Mouse (Mus musculus) forebrain, embryonic 14.5 days (tissue): ENCODE measurements around the gene Eps15l1. TPM values are rescaled to one million over a fixed set of nuclear protein-coding genes. Genes with fewer than 3 reads are reported as not detected.

Experiments used
- ATAC-seq: fragments of 200-750 bp; cut with Nextera tagmentation; 2 replicates; pipeline ENCODE4 v1.8.0; 2017; ENCODE audit warnings: mild to moderate bottlenecking, moderate library complexity
- DNase-seq: peaks from one replicate; pipeline ENCODE4 v3.0.0-alpha.2; 2015; ENCODE audit warnings: low spot score
- H3K27ac ChIP-seq: fragments of 300-500 bp; sonication (generic); 2 replicates; pipeline ENCODE4 v1.5.1; 2014; ENCODE audit warnings: low read depth, mild to moderate bottlenecking, control low read depth, low read length, moderate library complexity
- H3K27me3 ChIP-seq: fragments of 300-500 bp; sonication (generic); replicated peaks from 2 replicates; pipeline ENCODE4 v1.6.1; 2014; ENCODE audit warnings: low read length, control low read depth, mixed read lengths; ENCODE audit not compliant: control insufficient read depth, insufficient read depth
- H3K36me3 ChIP-seq: fragments of 300-500 bp; sonication (generic); 2 replicates; pipeline ENCODE4 v1.6.1; 2014; ENCODE audit warnings: low read length, control low read depth; ENCODE audit not compliant: control insufficient read depth, insufficient read depth
- H3K4me1 ChIP-seq: fragments of 300-500 bp; sonication (generic); 2 replicates; pipeline ENCODE4 v1.6.1; 2014; ENCODE audit warnings: antibody characterized with exemption, low read length, control low read depth; ENCODE audit not compliant: control insufficient read depth, insufficient read depth
- H3K4me2 ChIP-seq: fragments of 300-500 bp; sonication (generic); 2 replicates; pipeline ENCODE4 v1.6.1; 2014; ENCODE audit warnings: mild to moderate bottlenecking, control low read depth, low read length
- H3K4me3 ChIP-seq: fragments of 300-500 bp; sonication (generic); 2 replicates; pipeline ENCODE4 v1.5.1; 2014; ENCODE audit warnings: low read depth, low read length, control low read depth
- H3K9ac ChIP-seq: fragments of 300-500 bp; sonication (generic); 2 replicates; pipeline ENCODE4 v1.6.1; 2014; ENCODE audit warnings: mild to moderate bottlenecking, low read length, control low read depth, moderate library complexity
- H3K9me3 ChIP-seq: fragments of 300-500 bp; sonication (generic); replicated peaks from 2 replicates; pipeline ENCODE4 v1.6.1; 2016; ENCODE audit warnings: low read length, control low read depth, mixed read lengths; ENCODE audit not compliant: control insufficient read depth
- WGBS: fragments of 180-500 bp; shearing (Covaris S2); extraction: QIAGEN DNeasy Blood & Tissue Kit; methylation state at CpG from one replicate; pipeline ENCODE4 v1.1.7; 2014; 5-methylcytosine and 5-hydroxymethylcytosine counted together
- polyA plus RNA-seq: library from polyadenylated mRNA; unstranded; fragments of >200 nt; fragmentation: Nextera tagmentation; extraction: Ambion mirVana; gene quantifications from 2 replicates; pipeline ENCODE4 v1.2.1, GENCODE M21; 2014

Eps15l1 gene
- polyA plus RNA-seq, 1 experiment from 2014 or later, result 57.8 TPM

DNA sequence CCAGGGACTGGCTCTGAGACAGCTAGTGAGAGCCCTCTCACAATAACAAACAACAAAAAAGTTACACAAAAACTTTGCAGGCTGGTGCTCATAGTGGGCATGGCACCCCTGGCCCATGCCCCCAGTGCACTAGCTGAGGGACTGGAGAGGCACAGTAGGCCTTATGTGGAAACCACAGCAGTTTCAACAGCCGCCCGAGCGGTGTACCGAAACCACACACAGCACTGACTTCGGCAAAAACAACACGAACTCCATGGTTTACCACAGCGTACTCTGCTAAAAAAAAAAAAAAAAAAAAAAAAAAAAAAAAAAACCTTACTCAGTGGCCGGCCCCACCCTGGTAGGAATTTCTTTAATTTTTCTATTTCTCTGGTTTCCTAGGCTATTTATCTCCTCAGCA is 70.5 kb downstream of the Eps15l1 start:
- no peak overlapping the region for H3K4me2 ChIP-seq
- 90% methylated on average over 8 of the region's 8 CpGs for WGBS
- H3K27ac ChIP-seq, result no peak overlapping the region
- no peaks in the 10 kb centered on the region for H3K27me3 ChIP-seq
- H3K36me3 ChIP-seq, result peaks cover 69% of the 10 kb centered on the region
- DNase-seq, result no peak
- no peak overlapping the region for H3K4me3 ChIP-seq
- no peak overlapping the region for H3K9ac ChIP-seq
- no peak for ATAC-seq
- no peaks in the 10 kb centered on the region for H3K9me3 ChIP-seq
- no peaks in the 10 kb centered on the region for H3K4me1 ChIP-seq

DNA sequence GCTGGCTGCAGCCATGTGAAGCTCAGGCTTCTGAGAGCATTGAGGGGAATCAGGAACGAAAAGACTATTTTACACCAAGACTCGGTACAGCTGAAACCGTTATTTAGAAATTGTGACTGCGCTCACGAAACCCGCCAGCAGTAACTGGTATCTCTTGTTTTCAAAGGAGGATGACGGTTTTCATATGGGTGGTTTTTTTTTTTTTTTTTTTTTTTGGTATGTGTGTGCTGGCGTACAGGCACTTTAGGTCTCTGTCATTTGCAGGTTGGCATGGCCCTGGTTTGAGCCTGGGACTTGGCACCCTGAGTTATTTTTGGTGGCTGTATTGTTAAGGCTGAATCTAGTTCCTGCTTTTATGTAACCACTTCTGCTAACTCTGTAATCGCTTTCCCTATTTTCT is 71.4 kb downstream of the Eps15l1 start:
- Histone ChIP-seq H3K9me3 (no peaks in the 10 kb centered on the region), H3K36me3 (peaks cover 69% of the 10 kb centered on the region), H3K27ac (no peak overlapping the region), H3K4me2 (no peak overlapping the region), H3K4me3 (no peak overlapping the region), H3K4me1 (no peaks in the 10 kb centered on the region), H3K9ac (no peak overlapping the region), H3K27me3 (no peaks in the 10 kb centered on the region)
- DNase-seq (no peak), ATAC-seq (no peak)
- 91% methylated on average over 9 of the region's 9 CpGs for WGBS

DNA sequence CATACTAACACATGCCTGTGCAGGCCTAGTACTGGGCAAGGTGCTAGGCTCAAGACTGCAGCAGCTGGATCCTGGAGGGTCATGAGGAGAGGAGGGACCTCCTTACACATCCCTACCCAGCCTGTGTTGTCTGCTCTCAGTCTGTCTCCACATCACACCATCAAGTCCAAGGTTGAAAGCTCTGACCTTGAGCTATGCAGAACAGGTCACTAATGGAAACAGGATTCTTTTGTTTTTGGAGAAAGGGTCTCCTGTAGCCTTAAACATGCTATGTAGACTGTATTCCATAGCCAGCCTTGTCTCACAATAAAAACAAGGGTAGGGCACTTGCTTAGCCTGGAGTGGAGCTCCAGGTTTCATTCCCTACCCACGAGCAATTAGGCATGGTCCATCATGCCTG is 72.3 kb downstream of the Eps15l1 start:
- ATAC-seq, result no peak; the same call in 1 of the 2 replicates
- Histone ChIP-seq H3K27ac (no peak overlapping the region), H3K36me3 (peaks cover 67% of the 10 kb centered on the region), H3K4me1 (no peaks in the 10 kb centered on the region), H3K4me2 (no peak overlapping the region), H3K27me3 (no peaks in the 10 kb centered on the region), H3K4me3 (no peak overlapping the region), H3K9ac (no peak overlapping the region), H3K9me3 (no peaks in the 10 kb centered on the region)
- WGBS, result 66% methylated on average over 1 of the region's 1 CpGs
- DNase-seq, result no peak

DNA sequence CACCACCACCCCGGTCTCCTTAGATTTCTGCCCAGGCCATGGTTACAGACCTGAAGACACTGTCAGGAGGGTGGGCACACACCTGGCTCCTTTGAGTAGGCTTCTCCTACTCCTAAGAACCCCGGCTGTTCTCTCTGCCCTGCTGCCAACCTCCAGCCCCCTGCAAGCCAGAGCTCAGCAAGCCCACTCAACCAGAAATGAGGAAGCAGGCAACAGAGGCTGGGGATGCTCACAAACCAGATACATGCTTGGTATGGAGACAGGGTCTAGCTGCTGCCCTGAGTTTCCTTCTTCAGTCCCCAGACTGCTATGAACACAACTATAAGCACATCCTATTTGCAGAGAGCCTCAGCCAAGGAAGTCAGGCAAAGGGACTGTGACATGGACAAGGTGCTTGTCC is 73.1 kb downstream of the Eps15l1 start:
- 95% methylated on average over 2 of the region's 2 CpGs for WGBS
- Histone ChIP-seq H3K27ac (no peak overlapping the region), H3K4me2 (no peak overlapping the region), H3K27me3 (no peaks in the 10 kb centered on the region), H3K9ac (no peak overlapping the region), H3K4me1 (no peaks in the 10 kb centered on the region), H3K4me3 (no peak overlapping the region), H3K36me3 (peaks cover 67% of the 10 kb centered on the region), H3K9me3 (no peaks in the 10 kb centered on the region)
- no peak for ATAC-seq
- DNase-seq, result no peak

DNA sequence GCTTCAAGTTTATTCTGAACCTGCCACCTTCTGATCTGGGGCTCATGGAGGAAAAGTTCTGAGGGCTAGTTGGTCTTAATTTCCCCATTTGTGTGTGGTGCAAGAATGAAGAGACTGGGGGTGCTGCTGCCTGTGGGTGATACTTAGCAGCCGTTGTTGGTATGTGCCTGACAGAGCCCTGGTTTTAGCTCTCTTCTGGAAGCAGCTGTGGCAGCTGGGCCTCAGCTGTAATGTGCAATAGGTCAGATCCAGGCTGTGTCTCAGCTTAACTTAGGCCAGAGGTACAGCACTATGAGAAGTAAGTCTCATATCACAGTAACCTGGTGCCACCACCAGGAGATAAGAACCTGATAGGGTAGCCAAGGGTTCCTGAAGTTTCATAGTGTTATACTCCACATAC is 73.7 kb downstream of the Eps15l1 start:
- Histone ChIP-seq H3K4me3 (no peak overlapping the region), H3K4me1 (no peaks in the 10 kb centered on the region), H3K9ac (no peak overlapping the region), H3K4me2 (no peak overlapping the region), H3K9me3 (no peaks in the 10 kb centered on the region), H3K27me3 (no peaks in the 10 kb centered on the region), H3K27ac (no peak overlapping the region), H3K36me3 (peaks cover 66% of the 10 kb centered on the region)
- ATAC-seq (no peak), DNase-seq (no peak)
- 84% methylated on average over 1 of the region's 1 CpGs for WGBS

DNA sequence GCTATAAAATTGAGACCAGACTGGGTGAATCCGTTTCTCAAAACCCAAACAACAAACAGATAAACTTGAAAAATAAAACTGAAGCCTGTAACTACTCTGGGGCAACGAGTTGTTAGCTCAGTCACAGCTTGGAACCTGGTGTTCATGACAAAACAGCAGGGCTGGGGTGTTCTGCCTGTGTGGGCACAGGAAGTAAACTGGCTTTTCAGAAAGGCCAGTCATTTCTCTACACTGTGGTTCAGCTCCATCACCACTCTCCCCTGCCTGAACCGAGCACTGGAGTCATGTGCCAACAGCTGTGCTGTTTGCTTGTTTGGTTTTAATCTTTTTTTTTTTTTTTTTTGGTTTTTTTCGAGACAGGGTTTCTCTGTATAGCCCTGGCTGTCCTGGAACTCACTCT is 77.5 kb downstream of the Eps15l1 start:
- Histone ChIP-seq H3K9me3 (no peaks in the 10 kb centered on the region), H3K4me3 (no peak overlapping the region), H3K27ac (no peak overlapping the region), H3K4me2 (no peak overlapping the region), H3K36me3 (peaks cover 85% of the 10 kb centered on the region), H3K4me1 (no peaks in the 10 kb centered on the region), H3K9ac (no peak overlapping the region), H3K27me3 (no peaks in the 10 kb centered on the region)
- no peak for DNase-seq
- ATAC-seq, result no peak
- 74% methylated on average over 4 of the region's 4 CpGs for WGBS

DNA sequence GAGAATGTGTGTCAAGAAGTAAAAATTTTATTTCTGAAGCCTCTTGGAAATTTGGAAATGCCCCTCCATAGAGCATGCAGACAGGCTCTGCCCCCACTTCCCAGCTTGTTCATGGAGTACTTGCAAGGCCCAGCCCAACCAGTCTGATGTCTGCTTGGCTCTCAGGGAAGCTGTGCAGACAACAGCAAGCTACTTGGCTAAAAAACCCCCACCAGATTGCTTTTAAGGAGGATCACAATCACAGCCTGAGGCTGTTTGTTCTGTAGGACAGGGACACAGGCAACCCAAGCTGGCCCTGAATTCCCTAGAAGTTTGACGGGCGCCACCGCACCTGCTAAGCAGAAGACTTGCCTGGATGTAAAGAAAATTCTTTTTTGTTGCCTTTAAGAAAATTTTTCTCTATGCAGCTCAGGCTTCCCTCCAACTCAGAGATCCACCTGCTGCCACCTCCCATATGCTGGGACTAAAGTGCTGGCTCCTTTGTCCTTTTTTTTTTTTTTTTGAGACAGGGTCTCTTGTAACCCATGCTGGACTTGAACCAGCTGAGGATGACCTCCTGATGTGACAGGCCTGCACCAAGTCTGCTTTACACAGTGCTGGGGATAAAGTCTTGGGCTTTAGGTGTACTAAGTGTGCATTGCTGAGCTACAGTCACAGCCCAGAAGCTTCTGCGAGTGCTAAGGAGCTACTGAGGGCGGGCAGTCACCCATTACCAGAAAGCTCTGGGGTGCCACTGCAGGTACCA is 78.5 kb downstream of the Eps15l1 start:
- WGBS, result 92% methylated on average over 5 of the region's 5 CpGs
- Histone ChIP-seq H3K4me3 (no peak overlapping the region), H3K4me2 (no peak overlapping the region), H3K9ac (no peak overlapping the region), H3K27me3 (no peaks in the 10 kb centered on the region), H3K4me1 (no peaks in the 10 kb centered on the region), H3K36me3 (peaks cover 89% of the 10 kb centered on the region), H3K9me3 (no peaks in the 10 kb centered on the region), H3K27ac (no peak overlapping the region)
- DNase-seq (no peak), ATAC-seq (no peak)

DNA sequence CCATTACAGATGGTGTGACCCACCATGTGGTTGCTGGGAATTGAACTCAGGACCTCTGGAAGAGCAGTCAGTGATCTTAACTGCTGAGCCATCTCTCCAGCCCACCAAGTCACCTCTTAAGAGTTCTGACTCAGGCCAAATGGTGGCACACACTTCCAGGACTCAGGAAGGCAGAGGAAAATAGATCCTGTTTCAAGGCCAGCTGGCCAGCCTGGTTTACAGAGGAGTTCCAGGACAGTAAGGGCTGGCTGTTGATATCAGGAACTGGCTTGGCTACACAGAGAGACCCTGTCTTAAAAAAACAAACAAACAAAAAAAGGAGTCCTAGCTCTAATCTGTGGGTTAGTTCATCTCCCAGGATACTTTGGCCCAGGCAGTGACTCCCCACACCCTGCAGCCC is 84.2 kb downstream of the Eps15l1 start:
- Histone ChIP-seq H3K4me3 (no peak overlapping the region), H3K9ac (no peak overlapping the region), H3K36me3 (peaks cover 67% of the 10 kb centered on the region), H3K4me2 (no peak overlapping the region), H3K27me3 (no peaks in the 10 kb centered on the region), H3K9me3 (no peaks in the 10 kb centered on the region), H3K4me1 (no peaks in the 10 kb centered on the region), H3K27ac (no peak overlapping the region)
- DNase-seq (no peak), ATAC-seq (no peak)

DNA sequence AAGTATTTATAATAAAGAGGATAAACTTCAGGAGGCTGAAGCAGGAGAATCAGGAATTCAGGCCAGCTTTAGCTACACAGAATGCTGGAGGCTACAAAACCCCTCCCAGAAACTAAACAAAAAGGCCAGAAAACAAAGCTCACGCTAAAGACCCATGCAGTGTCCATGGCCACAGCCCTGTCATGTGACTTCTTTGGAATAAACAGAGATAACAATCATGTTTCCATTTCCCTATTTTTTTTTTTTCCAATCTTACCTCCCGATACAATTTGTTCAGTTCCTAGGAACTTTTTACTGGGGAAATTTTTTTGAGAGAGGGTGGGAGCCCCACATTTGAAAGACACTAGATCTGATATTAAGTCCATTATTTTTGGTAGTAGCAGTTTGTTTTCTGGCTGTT is 85.0 kb downstream of the Eps15l1 start:
- Histone ChIP-seq H3K4me2 (no peak overlapping the region), H3K27me3 (no peaks in the 10 kb centered on the region), H3K27ac (no peak overlapping the region), H3K9ac (no peak overlapping the region), H3K4me1 (no peaks in the 10 kb centered on the region), H3K36me3 (peaks cover 62% of the 10 kb centered on the region), H3K9me3 (no peaks in the 10 kb centered on the region), H3K4me3 (no peak overlapping the region)
- DNase-seq, result no peak
- 84% methylated on average over 2 of the region's 2 CpGs for WGBS
- ATAC-seq, result no peak
